Mouse (Mus musculus) megakaryocyte, embryonic 14.5 days (primary cell): ENCODE data around the gene Srsf2. TPM values are rescaled to one million over a fixed set of nuclear protein-coding genes. Genes with fewer than 3 reads are reported as not detected.

Source experiments
- H3K27me3 ChIP-seq: replicated peaks from 2 replicates; pipeline ENCODE3; 2012; ENCODE audit warnings: inconsistent platforms
- H3K36me3 ChIP-seq: replicated peaks from 2 replicates; pipeline ENCODE3; 2012; ENCODE audit warnings: low read length, inconsistent platforms, mixed read lengths
- H3K4me1 ChIP-seq: 2 replicates; pipeline ENCODE4 v1.6.1; 2012; ENCODE audit warnings: inconsistent platforms
- H3K4me3 ChIP-seq: replicated peaks from 2 replicates; pipeline ENCODE3; 2012; ENCODE audit warnings: moderate library complexity, mild to moderate bottlenecking, inconsistent platforms
- H3K9me3 ChIP-seq: 2 replicates; pipeline ENCODE4 v1.6.1; 2012; ENCODE audit warnings: inconsistent platforms
- FLI1 ChIP-seq: IDR thresholded peaks from 2 replicates; pipeline ENCODE4 v1.6.1; 2012; ENCODE audit warnings: low read length, inconsistent platforms, mixed read lengths
- GATA1 ChIP-seq: IDR thresholded peaks from 3 replicates; pipeline ENCODE4 v1.6.1; 2012; ENCODE audit warnings: mixed read lengths, low read length, inconsistent platforms, borderline replicate concordance
- polyA plus RNA-seq: library from polyadenylated mRNA; stranded (reverse); fragments of >175 nt; gene quantifications from 2 replicates; pipeline ENCODE4 v1.2.3, GENCODE M21; 2012; ENCODE audit warnings: low replicate concordance; ENCODE audit not compliant: insufficient read depth

The Srsf2 gene
- polyA plus RNA-seq, 1 experiment = 784 TPM

DNA sequence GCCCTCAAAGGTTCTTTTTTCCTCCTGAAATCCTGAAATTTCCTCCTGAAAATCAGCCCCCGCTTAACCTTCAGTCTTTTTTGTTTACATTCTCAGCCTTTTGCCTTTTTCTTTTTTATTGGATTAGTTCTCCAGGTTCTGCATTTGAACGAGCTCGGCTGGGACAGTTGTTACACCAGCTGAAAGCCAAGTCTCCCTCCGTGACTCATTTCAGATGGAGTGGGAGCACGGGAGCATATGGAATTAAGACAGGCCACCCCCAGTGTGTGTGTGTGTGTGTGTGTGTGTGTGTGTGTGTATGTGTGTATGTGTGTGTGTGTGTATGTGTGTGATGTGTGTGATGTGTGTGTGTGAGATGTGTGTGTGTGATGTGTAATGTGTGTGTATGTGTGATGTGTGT, 28.5 kb upstream of the Srsf2 start:
- H3K36me3 ChIP-seq = no peaks in the 10 kb centered on the region
- TF ChIP-seq GATA1 (no peak), FLI1 (no peak)
- no peaks in the 10 kb centered on the region for H3K9me3 ChIP-seq
- peaks cover 8% of the 10 kb centered on the region for H3K4me1 ChIP-seq
- H3K4me3 ChIP-seq = no peak overlapping the region
- peaks cover 38% of the 10 kb centered on the region for H3K27me3 ChIP-seq

- Histone ChIP-seq H3K36me3 (peaks cover 2% of the 10 kb centered on the region), H3K4me3 (no peak overlapping the region), H3K4me1 (peaks cover 8% of the 10 kb centered on the region), H3K27me3 (peaks cover 36% of the 10 kb centered on the region), H3K9me3 (peaks cover 3% of the 10 kb centered on the region)
- TF ChIP-seq FLI1 = no peak
- no peak for TF ChIP-seq GATA1
Observed at GRCm38 (mm10) chr11:116880839-116881238, 27.9 kb upstream of the Srsf2 start.

DNA sequence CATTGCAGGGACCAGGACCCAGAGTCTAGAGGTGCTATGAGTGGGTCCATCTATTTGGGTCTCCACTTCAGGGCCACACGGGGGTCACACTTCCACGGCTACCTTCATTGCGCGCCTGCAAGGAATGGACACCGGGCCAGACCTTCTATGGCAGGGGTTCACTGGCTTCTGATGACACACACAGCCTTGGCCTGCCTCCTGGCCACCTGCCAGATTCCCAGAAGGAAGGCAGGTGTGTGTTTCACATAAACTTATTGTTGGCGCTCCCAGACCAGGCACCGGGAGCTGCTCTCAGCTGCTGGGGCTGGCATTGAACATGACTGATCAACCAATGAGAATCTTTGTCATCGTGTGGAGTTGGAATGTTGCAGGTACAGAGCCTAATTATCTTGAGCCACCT, 25.6 kb upstream of the Srsf2 start:
- H3K4me3 ChIP-seq = no peak overlapping the region
- H3K27me3 ChIP-seq = peaks cover 19% of the 10 kb centered on the region
- no peaks in the 10 kb centered on the region for H3K4me1 ChIP-seq
- H3K9me3 ChIP-seq = peaks cover 6% of the 10 kb centered on the region
- TF ChIP-seq GATA1 = no peak
- TF ChIP-seq FLI1 = no peak
- peaks cover 22% of the 10 kb centered on the region for H3K36me3 ChIP-seq

GRCm38 (mm10) chr11:116873987-116874386, 21.1 kb upstream of the Srsf2 start:
- Histone ChIP-seq H3K27me3 (peaks cover 15% of the 10 kb centered on the region), H3K4me3 (no peak overlapping the region), H3K4me1 (peaks cover 23% of the 10 kb centered on the region), H3K36me3 (peaks cover 54% of the 10 kb centered on the region), H3K9me3 (peaks cover 6% of the 10 kb centered on the region)
- TF ChIP-seq GATA1 (no peak), FLI1 (no peak)

GRCm38 (mm10) chr11:116871538-116871937, 18.6 kb upstream of the Srsf2 start:
- TF ChIP-seq FLI1 (no peak), GATA1 (no peak)
- Histone ChIP-seq H3K4me3 (no peak overlapping the region), H3K36me3 (peaks cover 55% of the 10 kb centered on the region)

DNA sequence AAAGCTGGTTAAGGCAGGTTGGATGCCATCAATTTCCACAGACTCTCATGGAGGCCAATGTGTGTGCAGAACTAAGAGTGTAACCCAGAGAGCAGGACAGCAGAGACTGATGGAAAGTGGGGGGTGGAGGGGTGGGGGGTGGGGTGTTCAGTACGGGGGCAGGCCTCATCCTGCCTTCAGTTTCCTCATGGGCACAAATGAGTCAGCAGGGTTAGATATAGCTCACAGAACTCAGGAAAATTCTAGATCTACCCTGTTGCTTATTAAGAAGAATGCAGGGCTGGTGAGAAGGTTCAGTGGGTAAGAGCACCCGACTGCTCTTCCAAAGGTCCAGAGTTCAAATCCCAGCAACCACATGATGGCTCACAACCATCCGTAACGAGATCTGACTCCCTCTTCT, 16.7 kb upstream of the Srsf2 start:
- Histone ChIP-seq H3K4me3 (peak overlapping the region; percentile 42), H3K9me3 (no peaks in the 10 kb centered on the region), H3K27me3 (no peaks in the 10 kb centered on the region), H3K4me1 (peaks cover 45% of the 10 kb centered on the region), H3K36me3 (peaks cover 64% of the 10 kb centered on the region)
- no peak for TF ChIP-seq GATA1
- no peak for TF ChIP-seq FLI1

More at GRCm38 (mm10) chr11:116871538-116871937, 18.6 kb upstream of the Srsf2 start:
- Histone ChIP-seq H3K9me3 (peaks cover 6% of the 10 kb centered on the region), H3K4me1 (peaks cover 36% of the 10 kb centered on the region), H3K27me3 (peaks cover 3% of the 10 kb centered on the region)

DNA sequence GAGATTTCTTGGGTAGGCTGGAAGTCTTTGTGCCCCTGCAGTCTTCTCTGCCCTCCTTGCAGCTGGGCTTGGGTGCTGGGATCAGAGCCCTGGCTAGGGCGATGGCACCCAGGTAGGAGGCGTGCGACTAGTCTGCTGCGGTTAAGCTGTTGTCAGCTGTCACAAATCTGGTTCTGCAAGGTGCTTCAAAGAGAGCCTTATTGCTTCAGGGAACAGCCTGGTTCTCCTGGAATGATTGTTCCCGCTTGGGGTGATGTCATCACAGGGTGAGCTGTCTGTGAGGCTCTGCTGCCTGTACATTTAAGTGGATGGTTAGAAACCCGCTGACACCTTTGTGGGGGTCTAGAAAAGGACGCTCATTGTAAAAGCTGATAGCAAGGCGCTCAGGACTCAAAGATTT, 16.3 kb upstream of the Srsf2 start:
- TF ChIP-seq GATA1 (no peak), FLI1 (no peak)
- Histone ChIP-seq H3K36me3 (peaks cover 64% of the 10 kb centered on the region), H3K4me3 (peak overlapping the region; percentile 48), H3K4me1 (peaks cover 45% of the 10 kb centered on the region), H3K9me3 (no peaks in the 10 kb centered on the region), H3K27me3 (no peaks in the 10 kb centered on the region)

DNA sequence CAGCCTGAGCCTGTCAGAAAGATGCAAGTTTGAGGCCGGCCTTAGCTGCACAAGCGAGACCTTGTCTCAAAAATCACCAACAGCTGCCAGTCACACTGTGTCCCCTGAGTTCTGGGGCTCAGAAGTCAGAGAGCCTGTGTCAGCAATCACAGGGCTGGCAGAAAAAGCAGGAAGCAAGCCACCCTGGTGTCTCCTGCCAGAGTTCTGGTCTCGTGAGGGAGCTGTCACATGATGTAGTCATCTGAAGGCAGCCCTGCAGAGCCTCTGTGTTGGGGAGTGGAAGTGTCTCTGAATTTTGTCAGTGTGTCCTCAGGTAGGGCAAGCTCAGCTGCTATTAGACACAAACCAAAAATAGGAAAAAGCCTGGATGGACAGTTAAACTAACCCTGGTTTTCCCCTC, 15.2 kb upstream of the Srsf2 start:
- Histone ChIP-seq H3K9me3 (no peaks in the 10 kb centered on the region), H3K27me3 (no peaks in the 10 kb centered on the region), H3K4me1 (peaks cover 45% of the 10 kb centered on the region), H3K36me3 (peaks cover 62% of the 10 kb centered on the region), H3K4me3 (no peak overlapping the region)
- TF ChIP-seq GATA1 (no peak), FLI1 (no peak)

- Histone ChIP-seq H3K36me3 (peaks cover 62% of the 10 kb centered on the region), H3K27me3 (no peaks in the 10 kb centered on the region), H3K4me1 (peaks cover 46% of the 10 kb centered on the region), H3K4me3 (no peak overlapping the region), H3K9me3 (no peaks in the 10 kb centered on the region)
- TF ChIP-seq FLI1 (no peak), GATA1 (no peak)
Observed at GRCm38 (mm10) chr11:116865945-116866585, 13.2 kb upstream of the Srsf2 start.

GRCm38 (mm10) chr11:116864444-116864843, 11.6 kb upstream of the Srsf2 start:
- Histone ChIP-seq H3K27me3 (no peaks in the 10 kb centered on the region), H3K4me1 (peaks cover 30% of the 10 kb centered on the region), H3K4me3 (no peak overlapping the region), H3K36me3 (peaks cover 72% of the 10 kb centered on the region), H3K9me3 (no peaks in the 10 kb centered on the region)
- TF ChIP-seq FLI1 (no peak), GATA1 (no peak)
